ENCODE assay signal across 1 mouse cellular context in the genomic region with DNA sequence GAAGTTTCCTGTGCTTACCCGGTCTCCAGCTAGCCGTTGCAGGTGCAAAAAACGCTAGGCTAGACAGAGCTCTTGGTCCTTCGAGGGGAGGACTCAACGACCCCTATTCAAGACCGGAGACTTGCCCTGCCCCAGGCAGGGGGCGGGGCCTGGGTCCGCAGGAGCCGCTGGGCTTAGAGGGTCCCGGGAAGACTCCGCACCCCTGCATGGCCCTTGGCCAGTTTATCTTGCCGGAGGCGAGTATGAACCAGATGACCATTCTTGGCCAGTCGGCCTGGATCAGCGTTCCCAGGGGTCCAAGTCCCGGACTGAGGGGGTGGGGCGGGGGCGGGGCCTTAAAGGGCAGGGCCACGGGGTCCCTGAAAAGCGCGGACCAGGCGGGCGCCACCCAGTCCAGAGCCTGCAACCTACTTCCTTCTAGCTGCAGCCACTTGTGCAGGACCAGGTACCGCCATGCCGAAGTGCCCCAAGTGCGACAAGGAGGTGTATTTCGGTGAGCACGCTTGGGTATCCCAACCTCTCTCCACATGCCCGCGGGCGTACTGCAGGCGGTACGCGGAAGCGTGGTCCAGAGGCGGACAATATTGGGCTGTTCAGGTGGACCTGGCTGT.
TF ChIP-seq lines count a peak whose summit lies in the region.

No protein-coding gene starts in this region.

TF ChIP-seq in CH12.LX, 34 proteins besides CTCF, POLR2A, EP300 and RAD21 (continued from another document):
- TF ChIP-seq BHLHE40 (IDR thresholded peaks at IDR 0.05; ENCODE audit: low read depth, low read length) (no peak), NELFE (IDR thresholded peaks at IDR 0.05; ENCODE audit: low read depth, low read length) (peak; percentile 45; the same call in 1 of the 2 replicates), RCOR1 (conservative IDR thresholded peaks at IDR 0.05; ENCODE audit: low read depth, low read length) (no peak)
TF ChIP-seq in CH12.LX: peak in this region for 2.
